Mouse (Mus musculus): ENCODE data around the gene Mex3a. TPM values are rescaled to one million over a fixed set of nuclear protein-coding genes. Genes with fewer than 3 reads are reported as not detected.

The Mex3a gene
- total RNA-seq, 2 experiments from 2014 or later: 80.5 to 87.8 TPM

- intact Hi-C loops (cut with DNase I): no loop called here
- peak; percentile 96 for DNase-seq
These were observed 9.6 kb downstream of the Mex3a start for GRCm38 (mm10) chr3:88541622-88542401.

GRCm38 (mm10) chr3:88542486-88542885 is 10.3 kb downstream of the Mex3a start:
- no peak for DNase-seq
- intact Hi-C loops (cut with DNase I): no loop called here

- no peak for DNase-seq
These were observed 11.0 kb downstream of the Mex3a start for GRCm38 (mm10) chr3:88543174-88543573.

GRCm38 (mm10) chr3:88543651-88544410 is 11.6 kb downstream of the Mex3a start:
- intact Hi-C loops (cut with DNase I): no loop called here

More at GRCm38 (mm10) chr3:88543174-88543573, 11.0 kb downstream of the Mex3a start:
- intact Hi-C loops (cut with DNase I): no loop called here

GRCm38 (mm10) chr3:88544514-88544913 is 12.3 kb downstream of the Mex3a start:
- DNase-seq: no peak
- intact Hi-C loops (cut with DNase I): no loop called here

More at GRCm38 (mm10) chr3:88543651-88544410, 11.6 kb downstream of the Mex3a start:
- no peak for DNase-seq

GRCm38 (mm10) chr3:88544955-88545591 is 12.9 kb downstream of the Mex3a start:
- intact Hi-C loops (cut with DNase I): no loop called here
- no peak for DNase-seq

GRCm38 (mm10) chr3:88546674-88547418 is 14.7 kb downstream of the Mex3a start:
- no peak for DNase-seq
- intact Hi-C loops (cut with DNase I): no loop called here

GRCm38 (mm10) chr3:88548180-88548917 is 16.2 kb downstream of the Mex3a start, which contains the start of gene Rab25:
TSS of gene Rab25 (minus strand) at chr3:88548300.
- intact Hi-C loops (cut with DNase I): no loop called here
- no peak for DNase-seq

GRCm38 (mm10) chr3:88551586-88551985 is 19.4 kb downstream of the Mex3a start:
- intact Hi-C loops (cut with DNase I): no loop called here
- no peak for DNase-seq

GRCm38 (mm10) chr3:88552082-88552645 is 20.0 kb downstream of the Mex3a start:
- intact Hi-C loops (cut with DNase I): no loop called here
- no peak for DNase-seq

- DNase-seq: peak; percentile 99
- intact Hi-C loops (cut with DNase I): no loop called here
These were observed 20.7 kb downstream of the Mex3a start, which contains the start of gene Lamtor2 for GRCm38 (mm10) chr3:88552676-88553524. TSS of gene Lamtor2 (minus strand) at chr3:88553074.

- intact Hi-C loops (cut with DNase I): no loop called here
- DNase-seq: peak; percentile 94
These were observed 21.3 kb downstream of the Mex3a start, which contains the start of gene Ubqln4 for GRCm38 (mm10) chr3:88553525-88553879. TSS of gene Ubqln4 (plus strand) at chr3:88553758.

GRCm38 (mm10) chr3:88553880-88554586 is 21.8 kb downstream of the Mex3a start:
- intact Hi-C loops (cut with DNase I): no loop called here
- DNase-seq: peak; percentile 72

GRCm38 (mm10) chr3:88555069-88555605 is 22.9 kb downstream of the Mex3a start:
- no peak for DNase-seq
- intact Hi-C loops (cut with DNase I): no loop called here

- no peak for DNase-seq
- intact Hi-C loops (cut with DNase I): no loop called here
These were observed 23.5 kb downstream of the Mex3a start for GRCm38 (mm10) chr3:88555731-88556130.

GRCm38 (mm10) chr3:88556616-88557015 is 24.4 kb downstream of the Mex3a start:
- DNase-seq: no peak
- intact Hi-C loops (cut with DNase I): no loop called here

GRCm38 (mm10) chr3:88559596-88559995 is 27.4 kb downstream of the Mex3a start:
- DNase-seq: no peak
- intact Hi-C loops (cut with DNase I): no loop called here

- DNase-seq: no peak
- intact Hi-C loops (cut with DNase I): no loop called here
These were observed 29.8 kb downstream of the Mex3a start for GRCm38 (mm10) chr3:88561989-88562388.

Data from left cerebral cortex, postnatal 4 days (tissue).